Mouse (Mus musculus) midbrain, embryonic 16.5 days (tissue): ENCODE results near the gene Car10. TPM values are rescaled to one million over a fixed set of nuclear protein-coding genes. Genes with fewer than 3 reads are reported as not detected.

Source experiments
- ATAC-seq: fragments of 200-750 bp; cut with Nextera tagmentation; 2 replicates; pipeline ENCODE4 v1.8.0; 2017; ENCODE audit warnings: moderate TSS enrichment
- H3K27ac ChIP-seq: fragments of 300-500 bp; sonication (generic); 2 replicates; pipeline ENCODE4 v1.5.1; 2014; ENCODE audit warnings: mild to moderate bottlenecking, low read length, mixed read lengths
- H3K27me3 ChIP-seq: fragments of 300-500 bp; sonication (generic); 2 replicates; pipeline ENCODE4 v1.6.1; 2014; ENCODE audit warnings: low read depth, low read length, mixed read lengths; ENCODE audit not compliant: control insufficient read depth, insufficient read depth
- H3K36me3 ChIP-seq: fragments of 300-500 bp; sonication (generic); 2 replicates; pipeline ENCODE4 v1.6.1; 2014; ENCODE audit warnings: mild to moderate bottlenecking, low read length, moderate library complexity, mixed read lengths; ENCODE audit not compliant: control insufficient read depth, insufficient read depth
- H3K4me1 ChIP-seq: fragments of 300-500 bp; sonication (generic); 2 replicates; pipeline ENCODE4 v1.6.1; 2014; ENCODE audit warnings: mild to moderate bottlenecking, low read length, mixed read lengths; ENCODE audit not compliant: control insufficient read depth, insufficient read depth
- H3K4me2 ChIP-seq: fragments of 300-500 bp; sonication (generic); 2 replicates; pipeline ENCODE4 v1.6.1; 2014; ENCODE audit warnings: mild to moderate bottlenecking, low read length, mixed read lengths
- H3K4me3 ChIP-seq: fragments of 300-500 bp; sonication (generic); 2 replicates; pipeline ENCODE4 v1.5.1; 2014; ENCODE audit warnings: low read depth, mild to moderate bottlenecking, low read length, moderate library complexity, mixed read lengths
- H3K9ac ChIP-seq: fragments of 300-500 bp; sonication (generic); 2 replicates; pipeline ENCODE4 v1.6.1; 2014; ENCODE audit warnings: low read depth, low read length, mixed read lengths
- H3K9me3 ChIP-seq: fragments of 300-500 bp; sonication (generic); replicated peaks from 2 replicates; pipeline ENCODE4 v1.6.1; 2014; ENCODE audit warnings: mild to moderate bottlenecking, low read length, mixed read lengths; ENCODE audit not compliant: control insufficient read depth, poor library complexity, severe bottlenecking
- WGBS: fragments of 180-500 bp; shearing (Covaris S2); extraction: QIAGEN DNeasy Blood & Tissue Kit; methylation state at CpG from one replicate; pipeline ENCODE4 v1.1.7; 2014; 5-methylcytosine and 5-hydroxymethylcytosine counted together
- polyA plus RNA-seq: library from polyadenylated mRNA; unstranded; fragments of >200 nt; fragmentation: Nextera tagmentation; extraction: Ambion mirVana; gene quantifications from 2 replicates; pipeline ENCODE4 v1.2.1, GENCODE M21; 2015

Car10 gene
- polyA plus RNA-seq, 1 experiment from 2014 or later = 65.4 TPM

GRCm38 (mm10) chr11:93536244-93536643 lies 438.4 kb downstream of the Car10 start:
- no peak overlapping the region for H3K9ac ChIP-seq
- no peak overlapping the region for H3K27ac ChIP-seq
- H3K27me3 ChIP-seq = no peaks in the 10 kb centered on the region
- H3K36me3 ChIP-seq = no peaks in the 10 kb centered on the region
- H3K9me3 ChIP-seq = no peaks in the 10 kb centered on the region
- no peak overlapping the region for H3K4me3 ChIP-seq
- H3K4me2 ChIP-seq = no peak overlapping the region
- 89% methylated on average over 6 of the region's 6 CpGs for WGBS
- H3K4me1 ChIP-seq = no peaks in the 10 kb centered on the region
- no peak for ATAC-seq

- H3K27me3 ChIP-seq = no peaks in the 10 kb centered on the region
- H3K9me3 ChIP-seq = no peaks in the 10 kb centered on the region
- WGBS = 31% methylated on average over 5 of the region's 5 CpGs
- no peak overlapping the region for H3K27ac ChIP-seq
- H3K4me1 ChIP-seq = no peaks in the 10 kb centered on the region
- peak; percentile 66; the same call in 1 of the 2 replicates for ATAC-seq
- H3K36me3 ChIP-seq = no peaks in the 10 kb centered on the region
- no peak overlapping the region for H3K4me2 ChIP-seq
- H3K9ac ChIP-seq = no peak overlapping the region
- H3K4me3 ChIP-seq = no peak overlapping the region
Measured at GRCm38 (mm10) chr11:93548904-93549303, 451.1 kb downstream of the Car10 start.

GRCm38 (mm10) chr11:93550908-93551307 lies 453.1 kb downstream of the Car10 start:
- no peak for ATAC-seq

GRCm38 (mm10) chr11:93559118-93559517 lies 461.3 kb downstream of the Car10 start:
- Histone ChIP-seq H3K4me3 (no peak overlapping the region), H3K9ac (no peak overlapping the region), H3K27me3 (no peaks in the 10 kb centered on the region), H3K4me1 (peaks cover 7% of the 10 kb centered on the region), H3K4me2 (no peak overlapping the region), H3K36me3 (no peaks in the 10 kb centered on the region), H3K27ac (no peak overlapping the region), H3K9me3 (no peaks in the 10 kb centered on the region)
- no peak for ATAC-seq
- WGBS = 89% methylated on average over 3 of the region's 3 CpGs

More at GRCm38 (mm10) chr11:93550908-93551307, 453.1 kb downstream of the Car10 start:
- WGBS = 5% methylated on average over 3 of the region's 3 CpGs
- Histone ChIP-seq H3K4me3 (no peak overlapping the region), H3K9me3 (no peaks in the 10 kb centered on the region), H3K27ac (no peak overlapping the region), H3K4me1 (no peaks in the 10 kb centered on the region), H3K4me2 (no peak overlapping the region), H3K27me3 (no peaks in the 10 kb centered on the region), H3K36me3 (no peaks in the 10 kb centered on the region), H3K9ac (no peak overlapping the region)

- no peak for ATAC-seq
- Histone ChIP-seq H3K9ac (peak overlapping the region; percentile 20; the same call in 1 of the 2 replicates), H3K4me2 (peak overlapping the region; percentile 3; the same call in 1 of the 2 replicates), H3K27ac (no peak overlapping the region), H3K4me3 (no peak overlapping the region), H3K4me1 (peaks cover 7% of the 10 kb centered on the region), H3K27me3 (no peaks in the 10 kb centered on the region), H3K36me3 (no peaks in the 10 kb centered on the region), H3K9me3 (no peaks in the 10 kb centered on the region)
- 54% methylated on average over 7 of the region's 7 CpGs for WGBS
Measured at GRCm38 (mm10) chr11:93560570-93560969, 462.7 kb downstream of the Car10 start.

- no peak overlapping the region for H3K9ac ChIP-seq
- no peak for ATAC-seq
- peaks cover 7% of the 10 kb centered on the region for H3K4me1 ChIP-seq
- H3K36me3 ChIP-seq = no peaks in the 10 kb centered on the region
- H3K4me3 ChIP-seq = no peak overlapping the region
- no peak overlapping the region for H3K27ac ChIP-seq
- H3K27me3 ChIP-seq = no peaks in the 10 kb centered on the region
- H3K9me3 ChIP-seq = no peaks in the 10 kb centered on the region
- no peak overlapping the region for H3K4me2 ChIP-seq
Measured at GRCm38 (mm10) chr11:93562330-93562865, 464.6 kb downstream of the Car10 start.

GRCm38 (mm10) chr11:93565756-93566155 lies 467.9 kb downstream of the Car10 start:
- H3K4me1 ChIP-seq = peaks cover 4% of the 10 kb centered on the region
- ATAC-seq = no peak

GRCm38 (mm10) chr11:93571917-93572641 lies 474.3 kb downstream of the Car10 start:
- no peaks in the 10 kb centered on the region for H3K9me3 ChIP-seq
- 86% methylated on average over 11 of the region's 11 CpGs for WGBS
- H3K9ac ChIP-seq = no peak overlapping the region
- H3K36me3 ChIP-seq = no peaks in the 10 kb centered on the region
- no peak overlapping the region for H3K4me2 ChIP-seq
- H3K27ac ChIP-seq = no peak overlapping the region
- no peak for ATAC-seq
- H3K4me3 ChIP-seq = no peak overlapping the region
- no peaks in the 10 kb centered on the region for H3K27me3 ChIP-seq
- no peaks in the 10 kb centered on the region for H3K4me1 ChIP-seq

More at GRCm38 (mm10) chr11:93565756-93566155, 467.9 kb downstream of the Car10 start:
- H3K36me3 ChIP-seq = no peaks in the 10 kb centered on the region
- H3K9ac ChIP-seq = no peak overlapping the region
- H3K27ac ChIP-seq = no peak overlapping the region
- H3K27me3 ChIP-seq = no peaks in the 10 kb centered on the region
- H3K9me3 ChIP-seq = no peaks in the 10 kb centered on the region
- H3K4me3 ChIP-seq = no peak overlapping the region
- WGBS = 73% methylated on average over 3 of the region's 3 CpGs
- H3K4me2 ChIP-seq = no peak overlapping the region

- WGBS = 91% methylated on average over 2 of the region's 2 CpGs
Measured at GRCm38 (mm10) chr11:93577441-93577840, 479.6 kb downstream of the Car10 start.

More at GRCm38 (mm10) chr11:93577441-93577840, 479.6 kb downstream of the Car10 start:
- no peaks in the 10 kb centered on the region for H3K36me3 ChIP-seq
- no peaks in the 10 kb centered on the region for H3K9me3 ChIP-seq
- ATAC-seq = no peak
- no peak overlapping the region for H3K4me2 ChIP-seq
- no peak overlapping the region for H3K4me3 ChIP-seq
- H3K9ac ChIP-seq = no peak overlapping the region
- no peaks in the 10 kb centered on the region for H3K4me1 ChIP-seq
- H3K27ac ChIP-seq = no peak overlapping the region
- H3K27me3 ChIP-seq = no peaks in the 10 kb centered on the region
